Mouse (Mus musculus): ENCODE data around the gene Maml3. TPM values are rescaled to one million over a fixed set of nuclear protein-coding genes. Genes with fewer than 3 reads are reported as not detected.

Gene Maml3
- polyA plus RNA-seq, 1 experiment from 2014 or later = 2.9 TPM

DNA sequence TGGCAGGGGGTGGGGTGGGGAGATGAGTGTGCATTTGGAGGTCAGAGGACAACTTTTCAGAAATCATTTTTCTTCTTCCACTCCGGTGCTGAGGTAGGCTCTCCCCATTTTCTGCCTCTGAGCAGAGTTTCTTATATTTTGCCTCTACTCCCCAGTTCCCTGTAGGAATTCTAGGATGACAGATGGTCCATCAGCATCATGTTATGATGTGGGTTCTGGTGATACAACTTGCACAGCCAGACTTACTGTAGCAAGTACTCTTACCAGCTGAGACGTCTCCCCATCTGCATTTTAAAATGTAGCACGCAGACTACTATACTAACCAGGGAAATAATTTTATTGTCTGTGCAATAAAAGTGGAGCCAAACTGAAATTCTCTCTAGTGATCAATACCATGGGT, 20.5 kb upstream of the Maml3 start:
- H3K4me3 ChIP-seq (ENCODE audit: low read depth, low read length) = no peak overlapping the region
- H3K36me3 ChIP-seq (ENCODE audit: control insufficient read depth, insufficient read depth, low read length) = no peaks in the 10 kb centered on the region
- H3K9ac ChIP-seq (ENCODE audit: low read length) = no peak overlapping the region
- ATAC-seq (ENCODE audit: low FRiP score, low TSS enrichment) = no peak
- H3K4me2 ChIP-seq (replicated peaks; ENCODE audit: low read depth) = no peak overlapping the region
- TF ChIP-seq CTCF (IDR thresholded peaks at IDR 0.05; ENCODE audit: low read depth) (no peak), EP300 (optimal IDR thresholded peaks at IDR 0.05) (no peak)
- no peak for DNase-seq (ENCODE audit: low spot score)
- no peaks in the 10 kb centered on the region for H3K27me3 ChIP-seq (ENCODE audit: control insufficient read depth, insufficient read depth, low read length)
- H3K27ac ChIP-seq (replicated peaks) = no peak overlapping the region
- 69% methylated on average over 3 of the region's 3 CpGs for WGBS
- no peaks in the 10 kb centered on the region for H3K4me1 ChIP-seq (replicated peaks; ENCODE audit: control insufficient read depth, insufficient read depth)
- H3K9me3 ChIP-seq (ENCODE audit: control insufficient read depth, low read length) = no peaks in the 10 kb centered on the region

DNA sequence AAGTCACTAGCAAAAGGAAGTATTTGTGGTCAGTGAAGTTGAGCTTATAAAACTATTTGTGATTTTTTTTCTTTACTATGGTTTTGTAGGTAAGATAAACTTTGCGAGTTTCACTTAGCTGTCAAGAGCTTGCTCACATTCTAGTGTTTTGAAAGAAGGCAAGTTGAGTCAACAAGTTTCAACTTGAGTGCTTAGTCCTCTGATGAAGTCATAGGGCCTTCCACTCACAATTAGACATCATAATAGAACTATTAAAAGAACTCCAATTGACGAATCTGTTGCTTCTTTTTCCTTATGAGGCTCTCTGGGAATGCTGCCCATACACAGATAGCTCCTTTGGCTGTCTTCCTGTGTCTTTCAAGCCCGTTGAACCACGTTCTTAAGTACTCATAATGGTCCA, 16.0 kb upstream of the Maml3 start:
- H3K4me1 ChIP-seq (replicated peaks; ENCODE audit: control insufficient read depth, insufficient read depth) = no peaks in the 10 kb centered on the region
- TF ChIP-seq EP300 (optimal IDR thresholded peaks at IDR 0.05) (no peak), CTCF (IDR thresholded peaks at IDR 0.05; ENCODE audit: low read depth) (no peak)
- H3K27ac ChIP-seq (replicated peaks) = no peak overlapping the region
- no peak overlapping the region for H3K9ac ChIP-seq (ENCODE audit: low read length)
- 36% methylated on average over 4 of the region's 4 CpGs for WGBS
- DNase-seq (ENCODE audit: low spot score) (no peak), ATAC-seq (ENCODE audit: low FRiP score, low TSS enrichment) (no peak)
- H3K36me3 ChIP-seq (ENCODE audit: control insufficient read depth, insufficient read depth, low read length) = no peaks in the 10 kb centered on the region
- H3K4me2 ChIP-seq (replicated peaks; ENCODE audit: low read depth) = no peak overlapping the region
- H3K27me3 ChIP-seq (ENCODE audit: control insufficient read depth, insufficient read depth, low read length) = no peaks in the 10 kb centered on the region
- no peak overlapping the region for H3K4me3 ChIP-seq (ENCODE audit: low read depth, low read length)
- H3K9me3 ChIP-seq (ENCODE audit: control insufficient read depth, low read length) = no peaks in the 10 kb centered on the region

DNA sequence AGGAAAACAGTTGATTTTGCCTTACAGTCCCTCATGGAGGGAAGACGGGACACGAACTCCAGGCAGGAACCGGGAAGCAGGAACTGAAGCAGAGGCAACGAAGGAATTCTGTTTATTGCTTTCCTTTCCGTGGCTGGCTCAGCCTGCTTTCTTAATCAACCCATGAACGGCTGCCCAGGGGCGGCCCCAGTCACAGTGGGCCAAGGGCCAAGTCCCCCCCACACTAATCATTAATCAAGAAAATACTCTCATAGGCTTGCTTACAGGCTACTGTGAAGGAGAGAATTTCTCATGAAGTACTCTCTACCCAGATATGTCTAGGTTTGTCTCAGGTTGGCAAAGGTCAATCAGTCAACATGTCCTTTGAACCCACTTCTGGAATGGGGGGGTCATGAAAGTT, 14.3 kb upstream of the Maml3 start:
- H3K27ac ChIP-seq (replicated peaks) = no peak overlapping the region
- no peaks in the 10 kb centered on the region for H3K36me3 ChIP-seq (ENCODE audit: control insufficient read depth, insufficient read depth, low read length)
- DNase-seq (ENCODE audit: low spot score) = no peak
- no peak overlapping the region for H3K4me2 ChIP-seq (replicated peaks; ENCODE audit: low read depth)
- no peak for ATAC-seq (ENCODE audit: low FRiP score, low TSS enrichment)
- no peak overlapping the region for H3K4me3 ChIP-seq (ENCODE audit: low read depth, low read length)
- no peaks in the 10 kb centered on the region for H3K4me1 ChIP-seq (replicated peaks; ENCODE audit: control insufficient read depth, insufficient read depth)
- WGBS = 69% methylated on average over 7 of the region's 7 CpGs
- no peak overlapping the region for H3K9ac ChIP-seq (ENCODE audit: low read length)
- H3K9me3 ChIP-seq (ENCODE audit: control insufficient read depth, low read length) = no peaks in the 10 kb centered on the region
- no peaks in the 10 kb centered on the region for H3K27me3 ChIP-seq (ENCODE audit: control insufficient read depth, insufficient read depth, low read length)
- TF ChIP-seq CTCF (IDR thresholded peaks at IDR 0.05; ENCODE audit: low read depth) (no peak), EP300 (optimal IDR thresholded peaks at IDR 0.05) (no peak)

DNA sequence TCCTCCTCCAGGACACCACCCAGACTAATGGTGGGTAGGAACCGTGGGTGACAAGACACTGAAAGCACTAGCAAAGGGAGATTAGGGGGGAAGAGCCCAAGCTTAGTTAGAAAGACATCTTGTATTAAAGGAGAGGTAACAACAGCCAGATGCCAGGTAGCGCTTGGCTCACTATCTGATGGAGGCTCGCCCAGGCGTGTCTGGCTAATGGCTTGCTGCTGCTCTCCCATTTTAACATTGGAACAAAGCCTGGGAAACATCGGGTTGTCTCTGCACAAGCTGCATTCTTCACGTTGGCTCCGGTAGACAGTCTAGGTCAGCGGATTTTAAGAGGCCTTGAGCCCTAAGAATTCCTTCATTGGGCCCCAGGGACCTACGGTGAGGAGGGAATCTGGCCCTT, 10.5 kb upstream of the Maml3 start:
- Histone ChIP-seq H3K4me2 (replicated peaks; ENCODE audit: low read depth) (no peak overlapping the region), H3K4me3 (ENCODE audit: low read depth, low read length) (no peak overlapping the region), H3K36me3 (ENCODE audit: control insufficient read depth, insufficient read depth, low read length) (no peaks in the 10 kb centered on the region), H3K27ac (replicated peaks) (no peak overlapping the region), H3K4me1 (replicated peaks; ENCODE audit: control insufficient read depth, insufficient read depth) (no peaks in the 10 kb centered on the region), H3K9ac (ENCODE audit: low read length) (no peak overlapping the region), H3K27me3 (ENCODE audit: control insufficient read depth, insufficient read depth, low read length) (no peaks in the 10 kb centered on the region), H3K9me3 (ENCODE audit: control insufficient read depth, low read length) (no peaks in the 10 kb centered on the region)
- ATAC-seq (ENCODE audit: low FRiP score, low TSS enrichment) (no peak), DNase-seq (ENCODE audit: low spot score) (no peak)
- WGBS = 64% methylated on average over 9 of the region's 9 CpGs
- TF ChIP-seq EP300 (optimal IDR thresholded peaks at IDR 0.05) (no peak), CTCF (IDR thresholded peaks at IDR 0.05; ENCODE audit: low read depth) (no peak)

DNA sequence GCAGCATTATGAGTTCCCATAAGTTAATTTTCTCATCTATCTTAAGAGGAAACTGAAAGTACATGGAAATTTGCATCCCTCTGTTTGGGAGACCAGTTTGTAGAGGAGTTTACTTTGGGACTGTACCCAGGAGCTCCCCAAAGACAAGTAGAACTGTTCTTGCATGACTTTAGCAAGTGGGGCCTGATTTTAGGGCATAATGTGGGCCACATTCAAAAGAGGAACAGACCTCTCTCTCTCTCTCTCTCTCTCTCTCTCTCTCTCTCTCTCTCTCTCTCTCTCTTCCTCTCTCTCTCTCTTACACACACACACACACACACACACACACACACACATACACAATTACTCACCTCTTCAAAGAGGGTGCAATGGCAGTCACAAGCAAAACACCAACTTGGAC, 3.2 kb upstream of the Maml3 start:
- no peak for ATAC-seq (ENCODE audit: low FRiP score, low TSS enrichment)
- H3K4me1 ChIP-seq (replicated peaks; ENCODE audit: control insufficient read depth, insufficient read depth) = no peaks in the 10 kb centered on the region
- H3K27me3 ChIP-seq (ENCODE audit: control insufficient read depth, insufficient read depth, low read length) = no peaks in the 10 kb centered on the region
- no peaks in the 10 kb centered on the region for H3K9me3 ChIP-seq (ENCODE audit: control insufficient read depth, low read length)
- no peak overlapping the region for H3K27ac ChIP-seq (replicated peaks)
- H3K4me2 ChIP-seq (replicated peaks; ENCODE audit: low read depth) = no peak overlapping the region
- no peak overlapping the region for H3K4me3 ChIP-seq (ENCODE audit: low read depth, low read length)
- no peaks in the 10 kb centered on the region for H3K36me3 ChIP-seq (ENCODE audit: control insufficient read depth, insufficient read depth, low read length)
- DNase-seq (ENCODE audit: low spot score) = no peak
- H3K9ac ChIP-seq (ENCODE audit: low read length) = no peak overlapping the region
- TF ChIP-seq EP300 (optimal IDR thresholded peaks at IDR 0.05) (no peak), CTCF (IDR thresholded peaks at IDR 0.05; ENCODE audit: low read depth) (no peak)

DNA sequence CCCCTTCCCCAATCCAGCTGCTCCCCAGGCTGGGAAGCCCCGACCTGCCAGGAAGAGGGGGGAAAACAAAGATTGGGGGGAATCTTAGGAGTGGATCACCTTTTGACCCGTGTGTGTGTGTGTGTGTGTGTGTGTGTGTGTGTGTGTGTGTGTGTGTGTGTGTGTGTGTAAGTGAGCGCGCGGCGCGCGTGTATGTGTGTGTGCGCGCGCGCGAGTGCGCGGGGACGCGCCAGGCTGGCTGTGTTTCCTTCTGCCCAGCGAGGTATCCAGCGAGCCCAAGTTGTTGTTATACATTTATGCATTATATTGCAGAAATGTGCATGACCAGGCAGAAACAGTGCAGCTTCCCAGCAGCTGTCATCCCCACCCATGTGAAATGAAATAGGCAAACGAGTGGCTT, 280 bp upstream of the Maml3 start:
- Histone ChIP-seq H3K9ac (ENCODE audit: low read length) (peak overlapping the region; percentile 87), H3K27me3 (ENCODE audit: control insufficient read depth, insufficient read depth, low read length) (no peaks in the 10 kb centered on the region), H3K4me1 (replicated peaks; ENCODE audit: control insufficient read depth, insufficient read depth) (no peaks in the 10 kb centered on the region), H3K27ac (replicated peaks) (peak overlapping the region; percentile 99), H3K9me3 (ENCODE audit: control insufficient read depth, low read length) (no peaks in the 10 kb centered on the region), H3K4me3 (ENCODE audit: low read depth, low read length) (peak overlapping the region; percentile 84), H3K36me3 (ENCODE audit: control insufficient read depth, insufficient read depth, low read length) (no peaks in the 10 kb centered on the region), H3K4me2 (replicated peaks; ENCODE audit: low read depth) (peak overlapping the region; percentile 89)
- no peak for TF ChIP-seq EP300 (optimal IDR thresholded peaks at IDR 0.05)
- no peak; the same call in 1 of the 2 replicates for TF ChIP-seq CTCF (IDR thresholded peaks at IDR 0.05; ENCODE audit: low read depth)
- WGBS = 1% methylated on average over 18 of the region's 20 CpGs
- no peak for ATAC-seq (ENCODE audit: low FRiP score, low TSS enrichment)
- DNase-seq (ENCODE audit: low spot score) = no peak

Measured in stomach, postnatal 0 days (tissue).